Mouse (Mus musculus) stomach, embryonic 15.5 days (tissue): ENCODE results near the gene Srsf2. TPM values are rescaled to one million over a fixed set of nuclear protein-coding genes. Genes with fewer than 3 reads are reported as not detected.
"Not testable (repeated sequence)": the region's sequence is repeated elsewhere in the genome, so short reads cannot be mapped to it uniquely, and the experiment has no call there.

Source experiments
- ATAC-seq: fragments of 200-750 bp; cut with Nextera tagmentation; 2 replicates; pipeline ENCODE4 v1.8.0; 2017; ENCODE audit warnings: low read depth, moderate number of reproducible peaks, moderate TSS enrichment; ENCODE audit not compliant: insufficient read depth, low FRiP score
- H3K27ac ChIP-seq: fragments of 300-500 bp; sonication (generic); 2 replicates; pipeline ENCODE4 v1.5.1; 2015; ENCODE audit warnings: mild to moderate bottlenecking, inconsistent platforms
- H3K27me3 ChIP-seq: fragments of 300-500 bp; sonication (generic); replicated peaks from 2 replicates; pipeline ENCODE4 v1.6.1; 2015; ENCODE audit warnings: inconsistent platforms
- H3K36me3 ChIP-seq: fragments of 300-500 bp; sonication (generic); 2 replicates; pipeline ENCODE4 v1.6.1; 2015; ENCODE audit warnings: inconsistent platforms
- H3K4me1 ChIP-seq: fragments of 300-500 bp; sonication (generic); 2 replicates; pipeline ENCODE4 v1.6.1; 2015; ENCODE audit warnings: inconsistent platforms
- H3K4me2 ChIP-seq: fragments of 300-500 bp; sonication (generic); 2 replicates; pipeline ENCODE4 v1.6.1; 2015; ENCODE audit warnings: mild to moderate bottlenecking, inconsistent platforms
- H3K4me3 ChIP-seq: fragments of 300-500 bp; sonication (generic); replicated peaks from 2 replicates; pipeline ENCODE4 v1.5.1; 2015; ENCODE audit warnings: inconsistent platforms
- H3K9ac ChIP-seq: fragments of 300-500 bp; sonication (generic); 2 replicates; pipeline ENCODE4 v1.6.1; 2015; ENCODE audit warnings: inconsistent platforms
- H3K9me3 ChIP-seq: fragments of 300-500 bp; sonication (generic); 2 replicates; pipeline ENCODE4 v1.6.1; 2016; ENCODE audit warnings: inconsistent platforms
- WGBS: fragments of 180-500 bp; shearing (Covaris S2); methylation state at CpG from one replicate; pipeline ENCODE4 v1.1.7; 2015; 5-methylcytosine and 5-hydroxymethylcytosine counted together
- polyA plus RNA-seq: library from polyadenylated mRNA; unstranded; fragments of >200 nt; fragmentation: Nextera tagmentation; extraction: Ambion mirVana; gene quantifications from 2 replicates; pipeline ENCODE4 v1.2.1, GENCODE M21; 2015

Gene Srsf2
- polyA plus RNA-seq, 1 experiment from 2014 or later: 728 TPM

DNA sequence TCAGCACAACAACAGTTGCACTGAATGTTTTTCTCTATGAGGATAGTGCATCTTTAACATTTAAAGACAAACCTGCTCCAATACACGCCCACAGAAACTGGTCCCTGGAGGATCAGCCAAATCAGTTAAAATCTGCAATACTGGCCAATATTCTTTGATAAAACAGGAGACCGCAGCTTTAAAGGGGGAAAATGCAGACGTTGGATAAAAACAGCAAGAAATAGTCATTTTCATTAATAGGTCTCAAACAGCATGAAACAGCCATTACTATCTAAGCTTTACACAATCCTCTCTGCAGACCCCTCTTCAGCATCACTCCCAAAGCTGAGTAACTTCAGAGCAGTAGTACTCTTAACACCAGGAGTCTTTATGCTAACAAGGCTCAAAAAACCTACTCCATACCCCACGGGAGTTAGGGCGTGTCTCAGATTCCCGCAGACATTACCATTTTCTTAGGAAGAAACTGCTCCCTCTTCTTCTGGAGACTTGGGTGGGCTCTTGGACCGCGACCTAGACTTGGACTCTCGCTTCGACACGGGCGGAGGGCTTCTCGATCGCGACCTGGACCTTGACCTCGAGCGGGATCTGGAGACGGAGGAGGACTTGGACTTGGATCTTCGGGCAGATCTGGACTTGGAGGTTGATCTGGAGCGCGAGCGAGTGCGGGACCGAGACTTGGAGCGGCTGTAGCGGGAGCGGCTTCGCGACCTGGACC, 1.2 kb downstream of the Srsf2 start:
- H3K9me3 ChIP-seq: no peaks in the 10 kb centered on the region
- H3K4me3 ChIP-seq: peak overlapping the region; percentile 92
- peaks cover 5% of the 10 kb centered on the region; the same call in 1 of the 2 replicates for H3K4me1 ChIP-seq
- H3K36me3 ChIP-seq: peaks cover 14% of the 10 kb centered on the region; the same call in 1 of the 2 replicates
- no peak for ATAC-seq
- peak overlapping the region; percentile 100 for H3K27ac ChIP-seq
- H3K9ac ChIP-seq: peak overlapping the region; percentile 90
- no peaks in the 10 kb centered on the region for H3K27me3 ChIP-seq
- peak overlapping the region; percentile 68 for H3K4me2 ChIP-seq
- WGBS: under 1% methylated on average over 29 of the region's 29 CpGs

DNA sequence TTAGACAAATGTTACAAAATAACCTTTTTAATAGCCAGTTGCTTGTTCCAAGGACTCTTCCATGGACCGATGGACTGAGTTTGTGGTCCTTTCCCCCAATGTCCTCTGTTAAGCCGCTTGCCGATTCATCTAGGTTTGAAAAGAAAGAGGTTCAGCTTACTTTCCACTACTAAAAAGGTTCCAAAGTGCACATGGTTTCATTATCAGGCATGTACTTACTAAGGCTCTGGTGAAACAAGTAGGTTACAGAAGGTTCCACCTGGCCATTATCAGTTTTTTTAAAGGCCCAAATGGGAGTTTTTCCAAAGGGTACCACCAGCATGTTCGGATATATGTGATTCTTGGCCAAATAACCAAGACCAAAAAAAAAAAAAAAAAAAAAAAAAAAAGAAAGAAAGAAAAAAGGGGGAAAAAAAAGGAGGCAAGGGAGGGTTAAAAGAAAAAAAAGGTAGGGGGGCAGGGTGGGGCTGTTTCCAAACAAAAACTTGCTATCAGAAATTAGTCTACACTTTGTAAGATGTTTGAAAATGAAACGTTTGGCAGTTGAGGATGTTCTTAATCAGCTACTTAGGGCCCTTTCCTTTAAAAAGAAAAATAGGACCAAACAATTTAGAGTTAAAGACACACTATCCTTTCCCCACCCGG, 1.9 kb downstream of the Srsf2 start:
- Histone ChIP-seq H3K4me3 (peak overlapping the region; percentile 92), H3K4me1 (peaks cover 5% of the 10 kb centered on the region; the same call in 1 of the 2 replicates), H3K4me2 (peak overlapping the region; percentile 68), H3K27ac (peak overlapping the region; percentile 28; the same call in 1 of the 2 replicates), H3K9ac (peak overlapping the region; percentile 90), H3K27me3 (no peaks in the 10 kb centered on the region), H3K9me3 (no peaks in the 10 kb centered on the region), H3K36me3 (peaks cover 14% of the 10 kb centered on the region; the same call in 1 of the 2 replicates)
- whole genome bisulfite sequencing: 23% methylated on average over 6 of the region's 6 CpGs
- ATAC-seq: no peak

DNA sequence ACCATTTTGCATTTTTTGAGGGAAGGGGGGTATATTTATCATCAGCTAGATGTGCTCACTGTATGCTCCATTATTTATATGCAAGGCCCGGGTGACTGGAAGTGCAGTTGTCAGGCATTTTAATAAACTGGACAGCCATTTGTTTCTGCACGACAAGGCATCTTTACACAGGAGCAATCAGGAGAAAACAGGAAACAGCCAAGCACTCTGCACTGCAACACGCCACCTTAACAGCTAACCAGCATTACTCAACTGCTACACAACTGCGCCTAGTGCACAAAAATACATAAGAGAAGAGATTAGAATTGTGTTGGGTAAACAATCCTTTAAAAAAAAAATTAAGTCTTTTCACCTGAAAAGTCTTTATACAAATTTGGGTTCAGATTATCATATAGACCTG, 2.8 kb downstream of the Srsf2 start:
- peaks cover 14% of the 10 kb centered on the region; the same call in 1 of the 2 replicates for H3K36me3 ChIP-seq
- H3K27ac ChIP-seq: no peak overlapping the region
- peaks cover 5% of the 10 kb centered on the region; the same call in 1 of the 2 replicates for H3K4me1 ChIP-seq
- H3K27me3 ChIP-seq: no peaks in the 10 kb centered on the region
- no peaks in the 10 kb centered on the region for H3K9me3 ChIP-seq
- no peak for ATAC-seq
- H3K4me2 ChIP-seq: peak overlapping the region; percentile 68
- WGBS: 23% methylated on average over 4 of the region's 4 CpGs
- no peak overlapping the region; the same call in 1 of the 2 replicates for H3K4me3 ChIP-seq
- no peak overlapping the region for H3K9ac ChIP-seq

- Histone ChIP-seq H3K36me3 (peaks cover 14% of the 10 kb centered on the region; the same call in 1 of the 2 replicates), H3K4me3 (no peak overlapping the region), H3K27me3 (no peaks in the 10 kb centered on the region), H3K4me2 (no peak overlapping the region), H3K9ac (no peak overlapping the region), H3K9me3 (no peaks in the 10 kb centered on the region), H3K4me1 (peaks cover 6% of the 10 kb centered on the region; the same call in 1 of the 2 replicates), H3K27ac (no peak overlapping the region)
- no peak for ATAC-seq
These were observed 3.3 kb downstream of the Srsf2 start for GRCm38 (mm10) chr11:116849587-116849986.

DNA sequence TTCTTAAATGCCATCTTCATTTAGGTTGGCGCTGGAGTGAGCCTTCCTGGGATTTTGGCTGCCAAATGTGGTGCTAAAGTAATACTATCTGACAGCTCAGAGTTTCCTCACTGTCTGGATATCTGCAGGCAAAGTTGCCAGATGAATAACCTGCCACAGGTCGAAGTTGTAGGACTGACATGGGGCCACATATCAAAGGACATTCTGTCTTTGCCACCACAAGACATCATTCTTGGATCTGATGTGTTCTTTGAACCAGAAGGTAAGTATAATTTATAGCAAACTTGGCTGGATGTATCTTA, 4.1 kb downstream of the Srsf2 start:
- Histone ChIP-seq H3K4me1 (0 out of 2 replicates have a peak, but pooled peaks cover 12% of the 10 kb centered on the region), H3K36me3 (peaks cover 14% of the 10 kb centered on the region; the same call in 1 of the 2 replicates)
- H3K9ac ChIP-seq, H3K27me3 ChIP-seq, H3K4me3 ChIP-seq, ATAC-seq, H3K4me2 ChIP-seq, H3K9me3 ChIP-seq, H3K27ac ChIP-seq: not testable (repeated sequence)
- 80% methylated on average over 2 of the region's 2 CpGs for WGBS

- WGBS: 74% methylated on average over 5 of the region's 5 CpGs
- Histone ChIP-seq H3K36me3 (peaks cover 14% of the 10 kb centered on the region; the same call in 1 of the 2 replicates), H3K4me2 (no peak overlapping the region), H3K27me3 (no peaks in the 10 kb centered on the region), H3K9ac (no peak overlapping the region), H3K9me3 (no peaks in the 10 kb centered on the region), H3K27ac (no peak overlapping the region), H3K4me3 (no peak overlapping the region), H3K4me1 (0 out of 2 replicates have a peak, but pooled peaks cover 12% of the 10 kb centered on the region)
- ATAC-seq: no peak
These were observed 4.6 kb downstream of the Srsf2 start for GRCm38 (mm10) chr11:116848086-116848876.

DNA sequence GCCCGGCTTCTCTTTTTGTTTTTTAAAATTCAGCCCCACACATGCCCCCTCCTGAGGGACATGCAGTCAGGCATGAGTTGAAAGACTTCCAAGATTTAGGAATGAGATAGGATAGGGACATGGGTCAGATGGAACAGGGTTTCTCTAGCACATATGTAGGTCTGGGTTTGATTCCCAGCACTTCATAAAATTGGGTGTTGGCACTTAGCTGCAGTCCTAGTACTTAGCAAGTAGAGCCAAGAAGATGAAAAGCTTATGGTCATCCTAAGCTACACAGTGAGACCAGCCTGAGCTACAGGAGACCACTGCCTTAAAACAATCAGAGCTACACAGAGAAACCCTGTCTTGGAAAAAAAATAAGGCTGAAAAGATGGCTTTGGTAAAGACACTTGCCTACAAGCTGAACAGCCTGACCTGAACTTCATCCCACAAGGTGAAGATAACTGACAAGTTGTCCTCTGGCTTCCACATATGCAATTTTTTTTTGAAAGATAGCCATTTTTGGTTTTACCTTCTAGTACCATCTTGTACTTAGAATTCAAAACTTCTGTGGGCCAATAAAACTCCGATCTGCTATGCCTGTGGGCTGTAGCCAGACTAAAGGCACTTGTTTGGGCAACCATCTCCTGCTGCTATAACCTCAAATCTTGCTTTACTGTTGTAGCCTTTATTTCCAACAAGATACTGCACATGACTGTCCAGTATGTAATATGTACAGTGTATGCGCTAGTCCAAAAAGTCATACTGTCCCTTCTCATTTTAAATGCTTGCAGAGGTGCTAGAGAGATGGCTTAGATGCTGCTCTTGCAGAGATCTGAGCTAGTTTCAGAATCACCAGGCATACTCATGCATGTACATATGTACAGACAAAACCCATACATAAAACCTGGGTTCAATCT, 5.5 kb downstream of the Srsf2 start:
- no peaks in the 10 kb centered on the region for H3K27me3 ChIP-seq
- no peak overlapping the region for H3K9ac ChIP-seq
- no peak overlapping the region for H3K4me2 ChIP-seq
- no peak overlapping the region for H3K4me3 ChIP-seq
- no peak for ATAC-seq
- H3K36me3 ChIP-seq: peaks cover 14% of the 10 kb centered on the region; the same call in 1 of the 2 replicates
- peak overlapping the region; percentile 18; the same call in 1 of the 2 replicates for H3K27ac ChIP-seq
- 0 out of 2 replicates have a peak, but pooled peaks cover 12% of the 10 kb centered on the region for H3K4me1 ChIP-seq
- no peaks in the 10 kb centered on the region for H3K9me3 ChIP-seq
- WGBS: 85% methylated on average over 3 of the region's 3 CpGs

DNA sequence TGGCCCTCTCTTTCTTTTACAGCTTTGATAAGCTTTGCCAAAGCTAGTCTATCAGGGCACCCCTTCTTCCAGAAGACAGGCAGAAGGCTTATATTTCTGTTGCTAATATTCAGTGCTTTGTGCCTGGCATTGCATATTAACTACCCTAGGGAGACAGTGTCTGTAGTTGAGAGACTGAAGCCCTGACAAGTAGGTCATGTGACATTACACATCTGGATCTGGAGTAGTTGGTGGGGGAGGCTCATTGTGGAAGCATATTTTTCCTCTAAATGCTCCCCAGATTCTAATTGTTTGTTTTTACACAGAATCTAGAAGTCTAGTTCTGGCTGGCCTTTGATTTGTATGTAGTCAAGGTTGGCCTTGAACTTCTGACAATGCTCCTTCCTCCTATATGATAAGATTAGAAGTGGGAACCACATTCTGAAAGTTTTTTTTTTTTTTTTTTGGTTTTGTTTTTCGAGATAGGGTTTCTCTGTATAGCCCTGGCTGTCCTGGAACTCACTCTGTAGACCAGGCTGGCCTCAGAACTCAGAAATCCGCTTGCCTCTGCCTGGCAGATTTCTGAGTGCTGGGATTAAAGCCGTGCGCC, 6.2 kb downstream of the Srsf2 start:
- no peak overlapping the region for H3K4me2 ChIP-seq
- H3K9ac ChIP-seq: no peak overlapping the region
- H3K27me3 ChIP-seq: no peaks in the 10 kb centered on the region
- 0 out of 2 replicates have a peak, but pooled peaks cover 12% of the 10 kb centered on the region for H3K4me1 ChIP-seq
- ATAC-seq: no peak
- no peaks in the 10 kb centered on the region for H3K9me3 ChIP-seq
- 75% methylated on average over 4 of the region's 4 CpGs for WGBS
- no peak overlapping the region for H3K4me3 ChIP-seq
- H3K36me3 ChIP-seq: peaks cover 14% of the 10 kb centered on the region; the same call in 1 of the 2 replicates
- H3K27ac ChIP-seq: peak overlapping the region; percentile 18; the same call in 1 of the 2 replicates

- Histone ChIP-seq H3K27me3 (no peaks in the 10 kb centered on the region), H3K4me2 (peak within 1 kb of the TSS; percentile 78), H3K4me3 (peak within 1 kb of the TSS; percentile 80), H3K9ac (peak within 1 kb of the TSS; percentile 78), H3K27ac (peak within 1 kb of the TSS; percentile 99), H3K4me1 (peaks cover 34% of the 10 kb centered on the region), H3K9me3 (no peaks in the 10 kb centered on the region), H3K36me3 (peaks cover 33% of the 10 kb centered on the region)
- peak; percentile 94 for ATAC-seq
- under 1% methylated on average over 72 of the region's 72 CpGs for WGBS
These were observed 9.3 kb downstream of the Srsf2 start, which contains the start of the genes Mettl23 and Jmjd6 for GRCm38 (mm10) chr11:116843261-116844233. Gene Mettl23 (plus strand): TSS chr11:116843278. Gene Jmjd6 (minus strand): TSS chr11:116843449.
